Mouse (Mus musculus) liver, embryonic 11.5 days (tissue): ENCODE measurements at regions not wholly inside any gene's neighbourhood (a gene's known extent, or its start where the extent isn't known, plus 50 kb on each side); places are given as distances from the start of the nearest gene placed in this dataset.

Source experiments
- ATAC-seq: fragments of 200-750 bp; cut with Nextera tagmentation; replicated peaks from 2 replicates; pipeline ENCODE4 v1.8.0; 2017; ENCODE audit warnings: moderate number of reproducible peaks, mild to moderate bottlenecking, moderate TSS enrichment, moderate library complexity; ENCODE audit not compliant: low FRiP score
- DNase-seq: peaks from one replicate; pipeline ENCODE4 v3.0.0-alpha.2; 2017; ENCODE audit warnings: low spot score
- H3K27ac ChIP-seq: fragments of 300-500 bp; sonication (generic); 2 replicates; pipeline ENCODE4 v1.5.1; 2014; ENCODE audit warnings: mild to moderate bottlenecking, low read depth, low read length, control low read depth
- H3K27me3 ChIP-seq: fragments of 300-500 bp; sonication (generic); replicated peaks from 2 replicates; pipeline ENCODE4 v1.6.1; 2014; ENCODE audit warnings: low read length, mixed read lengths; ENCODE audit not compliant: control insufficient read depth, insufficient read depth
- H3K36me3 ChIP-seq: fragments of 300-500 bp; sonication (generic); 2 replicates; pipeline ENCODE4 v1.6.1; 2014; ENCODE audit warnings: mild to moderate bottlenecking, low read length, moderate library complexity, mixed read lengths; ENCODE audit not compliant: control insufficient read depth, insufficient read depth
- H3K4me1 ChIP-seq: fragments of 300-500 bp; sonication (generic); replicated peaks from 2 replicates; pipeline ENCODE4 v1.6.1; 2014; ENCODE audit warnings: low read length, mixed read lengths; ENCODE audit not compliant: control insufficient read depth, insufficient read depth
- H3K4me2 ChIP-seq: fragments of 300-500 bp; sonication (generic); 2 replicates; pipeline ENCODE4 v1.6.1; 2014; ENCODE audit warnings: mild to moderate bottlenecking, control low read depth, moderate library complexity
- H3K4me3 ChIP-seq: fragments of 300-500 bp; sonication (generic); 2 replicates; pipeline ENCODE4 v1.5.1; 2014; ENCODE audit warnings: low read depth, low read length, control low read depth
- H3K9ac ChIP-seq: fragments of 300-500 bp; sonication (generic); 2 replicates; pipeline ENCODE4 v1.6.1; 2014; ENCODE audit warnings: low read depth, low read length, control low read depth
- H3K9me3 ChIP-seq: fragments of 300-500 bp; sonication (generic); 2 replicates; pipeline ENCODE4 v1.6.1; 2016; ENCODE audit warnings: low read length, inconsistent platforms, mixed read lengths; ENCODE audit not compliant: control insufficient read depth
- WGBS: fragments of 180-500 bp; shearing (Covaris S2); extraction: QIAGEN DNeasy Blood & Tissue Kit; methylation state at CpG from one replicate; pipeline ENCODE4 v1.1.7; 2014; 5-methylcytosine and 5-hydroxymethylcytosine counted together

- H3K9ac ChIP-seq, result no peak overlapping the region
- H3K36me3 ChIP-seq, result no peaks in the 10 kb centered on the region
- 70% methylated on average over 11 of the region's 11 CpGs for WGBS
- H3K4me1 ChIP-seq, result no peaks in the 10 kb centered on the region
- no peaks in the 10 kb centered on the region for H3K27me3 ChIP-seq
- H3K4me3 ChIP-seq, result no peak overlapping the region
- no peak overlapping the region for H3K27ac ChIP-seq
- no peaks in the 10 kb centered on the region for H3K9me3 ChIP-seq
- DNase-seq (no peak), ATAC-seq (no peak)
- no peak overlapping the region for H3K4me2 ChIP-seq
Observed at GRCm38 (mm10) chr3:35141500-35142220, 491.5 kb downstream of the Sox2 start.

GRCm38 (mm10) chr3:35142683-35143082 lies 492.5 kb downstream of the Sox2 start:
- Histone ChIP-seq H3K27me3 (no peaks in the 10 kb centered on the region), H3K4me3 (no peak overlapping the region), H3K9me3 (no peaks in the 10 kb centered on the region), H3K9ac (no peak overlapping the region), H3K4me1 (no peaks in the 10 kb centered on the region), H3K27ac (no peak overlapping the region), H3K36me3 (no peaks in the 10 kb centered on the region), H3K4me2 (no peak overlapping the region)
- DNase-seq, result no peak
- 51% methylated on average over 2 of the region's 2 CpGs for WGBS
- no peak for ATAC-seq

GRCm38 (mm10) chr3:35145569-35145968 lies 495.4 kb downstream of the Sox2 start:
- no peak overlapping the region for H3K27ac ChIP-seq
- no peak overlapping the region for H3K4me3 ChIP-seq
- 90% methylated on average over 2 of the region's 2 CpGs for WGBS
- no peaks in the 10 kb centered on the region for H3K4me1 ChIP-seq
- no peaks in the 10 kb centered on the region for H3K27me3 ChIP-seq
- no peak overlapping the region for H3K4me2 ChIP-seq
- H3K36me3 ChIP-seq, result no peaks in the 10 kb centered on the region
- no peak for DNase-seq
- no peak for ATAC-seq
- H3K9me3 ChIP-seq, result no peaks in the 10 kb centered on the region
- H3K9ac ChIP-seq, result no peak overlapping the region

GRCm38 (mm10) chr3:35146681-35147080 lies 496.5 kb downstream of the Sox2 start:
- ATAC-seq, result no peak
- no peaks in the 10 kb centered on the region for H3K4me1 ChIP-seq
- WGBS, result 70% methylated on average over 5 of the region's 5 CpGs

GRCm38 (mm10) chr3:35149251-35149691 lies 499.1 kb downstream of the Sox2 start:
- DNase-seq (no peak), ATAC-seq (no peak)
- Histone ChIP-seq H3K27me3 (no peaks in the 10 kb centered on the region), H3K27ac (no peak overlapping the region), H3K4me3 (no peak overlapping the region), H3K9me3 (no peaks in the 10 kb centered on the region), H3K4me1 (no peaks in the 10 kb centered on the region), H3K36me3 (no peaks in the 10 kb centered on the region), H3K9ac (no peak overlapping the region), H3K4me2 (no peak overlapping the region)
- 67% methylated on average over 12 of the region's 12 CpGs for WGBS

More at GRCm38 (mm10) chr3:35146681-35147080, 496.5 kb downstream of the Sox2 start:
- H3K4me2 ChIP-seq, result no peak overlapping the region
- H3K4me3 ChIP-seq, result no peak overlapping the region
- no peaks in the 10 kb centered on the region for H3K9me3 ChIP-seq
- no peak overlapping the region for H3K9ac ChIP-seq
- no peaks in the 10 kb centered on the region for H3K27me3 ChIP-seq
- no peak for DNase-seq
- no peak overlapping the region for H3K27ac ChIP-seq
- no peaks in the 10 kb centered on the region for H3K36me3 ChIP-seq

- H3K27ac ChIP-seq, result no peak overlapping the region
- ATAC-seq, result no peak
- 82% methylated on average over 7 of the region's 7 CpGs for WGBS
Observed at GRCm38 (mm10) chr3:35152191-35152590, 502.0 kb downstream of the Sox2 start.

GRCm38 (mm10) chr3:35154266-35154665 lies 504.1 kb downstream of the Sox2 start:
- Histone ChIP-seq H3K4me1 (no peaks in the 10 kb centered on the region), H3K9me3 (no peaks in the 10 kb centered on the region), H3K9ac (no peak overlapping the region), H3K27ac (no peak overlapping the region), H3K36me3 (no peaks in the 10 kb centered on the region), H3K4me2 (no peak overlapping the region), H3K27me3 (no peaks in the 10 kb centered on the region), H3K4me3 (no peak overlapping the region)
- DNase-seq (no peak), ATAC-seq (no peak)
- 65% methylated on average over 6 of the region's 6 CpGs for WGBS

More at GRCm38 (mm10) chr3:35152191-35152590, 502.0 kb downstream of the Sox2 start:
- H3K36me3 ChIP-seq, result no peaks in the 10 kb centered on the region
- no peak for DNase-seq
- no peaks in the 10 kb centered on the region for H3K9me3 ChIP-seq
- H3K4me1 ChIP-seq, result no peaks in the 10 kb centered on the region
- no peak overlapping the region for H3K4me2 ChIP-seq
- no peaks in the 10 kb centered on the region for H3K27me3 ChIP-seq
- H3K4me3 ChIP-seq, result no peak overlapping the region
- no peak overlapping the region for H3K9ac ChIP-seq

- H3K9ac ChIP-seq, result no peak overlapping the region
- H3K27ac ChIP-seq, result no peak overlapping the region
- no peaks in the 10 kb centered on the region for H3K9me3 ChIP-seq
- H3K36me3 ChIP-seq, result no peaks in the 10 kb centered on the region
- ATAC-seq, result no peak
- DNase-seq, result no peak
- H3K4me1 ChIP-seq, result no peaks in the 10 kb centered on the region
- 96% methylated on average over 1 of the region's 1 CpGs for WGBS
- H3K4me2 ChIP-seq, result no peak overlapping the region
- H3K4me3 ChIP-seq, result no peak overlapping the region
- H3K27me3 ChIP-seq, result no peaks in the 10 kb centered on the region
Observed at GRCm38 (mm10) chr3:35168676-35169075, 518.5 kb downstream of the Sox2 start.

- no peak overlapping the region for H3K27ac ChIP-seq
- 90% methylated on average over 12 of the region's 12 CpGs for WGBS
- no peak for ATAC-seq
Observed at GRCm38 (mm10) chr3:35178759-35179440, 528.7 kb downstream of the Sox2 start.

More at GRCm38 (mm10) chr3:35178759-35179440, 528.7 kb downstream of the Sox2 start:
- Histone ChIP-seq H3K4me3 (no peak overlapping the region), H3K36me3 (no peaks in the 10 kb centered on the region), H3K27me3 (no peaks in the 10 kb centered on the region), H3K4me1 (no peaks in the 10 kb centered on the region), H3K9me3 (no peaks in the 10 kb centered on the region), H3K9ac (no peak overlapping the region), H3K4me2 (no peak overlapping the region)
- no peak for DNase-seq
